Mouse (Mus musculus) adrenal gland, postnatal 36 days (tissue): ENCODE data around the gene Gabbr2. TPM values are rescaled to one million over a fixed set of nuclear protein-coding genes. Genes with fewer than 3 reads are reported as not detected.

Experiments used
- DNase-seq, 2 experiments: peaks; one replicate each; pipeline ENCODE4 v3.0.0; 2021; ENCODE audit warnings: mixed read lengths in 1 of 2
- total RNA-seq, 2 experiments: library from RNA; stranded (reverse); gene quantifications; 2 replicates each; pipeline ENCODE4 v1.2.3; 2021

Gabbr2 gene
- total RNA-seq, 2 experiments from 2014 or later = 0.20 TPM; not detected in 1

GRCm38 (mm10) chr4:46710018-46710417, 281.7 kb downstream of the Gabbr2 start:
- DNase-seq = no peak

DNA sequence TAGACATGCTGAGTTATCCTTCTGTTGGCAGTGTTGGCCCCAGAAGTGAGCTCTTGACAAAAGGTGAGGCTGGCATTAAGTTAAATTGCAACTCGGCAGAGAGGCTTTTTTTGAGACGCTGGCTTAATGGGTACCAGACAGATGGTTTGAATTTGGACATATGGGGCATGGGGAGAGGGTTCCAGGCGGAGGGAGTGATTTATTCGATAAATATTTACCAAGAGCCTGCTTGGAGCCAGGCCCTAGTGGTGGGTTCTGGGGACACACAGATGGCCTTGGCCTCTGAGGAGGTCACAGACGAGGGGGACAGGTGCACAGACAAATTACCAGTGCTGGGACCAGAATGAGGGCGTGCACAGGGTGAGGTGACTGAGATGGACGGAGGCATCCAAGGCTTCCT, 282.2 kb downstream of the Gabbr2 start:
- no peak for DNase-seq

DNA sequence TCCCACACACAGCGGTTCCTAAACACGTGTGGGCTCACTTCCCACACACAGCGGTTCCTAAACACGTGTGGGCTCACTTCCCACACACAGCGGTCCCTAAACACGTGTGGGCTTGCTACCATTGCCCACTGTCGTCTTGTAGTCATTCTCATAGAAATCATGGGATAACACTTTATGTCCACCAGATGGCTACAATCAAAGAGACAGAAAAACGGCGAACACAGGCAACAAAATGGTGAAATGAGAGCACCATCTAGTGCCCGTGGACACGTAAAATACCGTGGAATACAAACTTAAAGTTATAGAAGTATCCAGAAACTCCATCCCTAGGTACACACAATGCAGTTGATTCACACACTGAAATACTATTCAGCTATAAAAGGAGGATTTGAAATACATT, 285.9 kb downstream of the Gabbr2 start:
- DNase-seq = no peak

DNA sequence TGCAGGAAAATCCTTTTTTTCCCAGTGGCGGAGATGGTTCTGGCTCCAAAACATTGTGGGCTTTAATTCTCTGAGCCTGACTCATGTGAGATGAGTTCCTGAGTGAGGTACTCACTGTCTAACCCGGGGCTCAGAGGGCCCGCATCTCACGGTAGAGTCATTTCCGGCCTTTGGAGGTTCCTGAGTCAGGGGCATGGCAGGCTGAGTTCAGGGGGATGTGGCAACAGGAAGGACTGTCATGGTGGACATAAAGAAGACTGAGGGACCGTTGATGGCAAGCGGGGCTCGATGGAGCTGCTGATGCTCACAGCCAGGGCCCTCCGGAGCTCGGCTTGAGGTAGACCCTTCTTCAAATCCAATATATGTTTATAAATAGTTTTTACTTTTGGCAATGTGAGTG, 288.5 kb downstream of the Gabbr2 start:
- no peak for DNase-seq

DNA sequence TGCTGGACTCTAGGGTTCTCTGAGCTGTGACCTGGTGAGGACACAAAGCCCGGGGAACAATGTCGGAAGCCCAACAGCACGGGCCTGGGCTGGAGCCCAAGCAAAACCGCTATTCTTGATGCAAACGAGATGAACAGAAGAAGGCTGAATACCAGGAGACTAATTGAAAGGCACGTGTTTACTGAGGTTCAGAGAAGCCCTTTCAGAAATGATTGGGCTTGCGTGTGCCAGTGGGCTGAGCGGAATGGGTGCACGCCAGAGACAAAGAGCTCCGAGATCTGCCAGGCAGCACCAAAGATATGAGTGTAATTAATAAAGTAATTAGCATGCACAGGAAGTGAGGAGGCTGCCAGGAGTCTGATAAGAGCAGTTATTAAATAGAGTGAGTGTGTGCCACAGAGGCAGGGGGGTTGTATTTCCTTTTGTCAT, 291.4 kb downstream of the Gabbr2 start:
- DNase-seq = no peak

DNA sequence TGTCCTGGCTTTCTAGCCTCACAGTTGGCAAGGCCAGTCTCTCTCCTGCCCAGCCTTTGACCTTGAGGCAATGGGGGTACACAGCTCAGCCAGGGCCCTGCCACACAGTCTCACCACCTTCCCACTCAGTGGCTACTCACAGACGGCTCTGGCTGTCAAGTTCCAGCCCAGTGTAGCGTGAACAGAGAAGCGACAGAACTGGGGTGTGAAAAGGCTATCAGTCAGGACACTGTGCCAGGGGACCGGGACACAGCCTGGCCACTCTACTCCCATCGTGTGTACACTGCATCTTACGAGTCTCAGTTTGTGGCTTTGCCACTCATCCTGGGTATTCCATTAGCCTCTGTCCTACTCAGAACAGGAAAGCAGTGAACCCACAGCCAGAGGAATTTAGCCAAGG, 295.2 kb downstream of the Gabbr2 start:
- no peak for DNase-seq

GRCm38 (mm10) chr4:46690565-46690964, 301.1 kb downstream of the Gabbr2 start:
- DNase-seq = no peak

GRCm38 (mm10) chr4:46690023-46690420, 301.7 kb downstream of the Gabbr2 start:
- DNase-seq = no peak

GRCm38 (mm10) chr4:46689397-46690022, 302.2 kb downstream of the Gabbr2 start:
- peak; percentile 63 to 69 for DNase-seq

GRCm38 (mm10) chr4:46688213-46688832, 303.4 kb downstream of the Gabbr2 start:
- no peak for DNase-seq

- DNase-seq = no peak
Observed at GRCm38 (mm10) chr4:46684160-46684559, 307.5 kb downstream of the Gabbr2 start.

DNA sequence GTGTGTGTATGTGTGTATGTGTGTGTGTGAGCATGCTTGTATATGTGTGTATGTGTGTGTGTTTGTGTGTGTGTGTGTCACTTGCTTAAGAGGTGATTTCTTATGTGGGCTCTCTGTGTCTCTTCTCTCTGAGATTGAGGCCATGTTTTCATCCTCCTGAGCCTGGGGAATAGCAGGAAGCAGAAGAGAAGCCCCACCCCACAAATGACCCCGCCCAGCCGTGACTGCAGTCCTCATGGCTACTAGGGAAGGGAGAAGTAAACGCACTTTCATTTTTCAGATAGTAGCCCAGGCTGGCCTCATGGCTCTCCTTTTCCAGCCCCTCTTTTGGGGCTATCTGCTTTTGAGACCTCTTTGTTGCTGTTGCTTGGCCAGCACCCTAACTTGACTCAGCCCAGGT, 315.0 kb downstream of the Gabbr2 start:
- DNase-seq = no peak

- DNase-seq = no peak
Observed at GRCm38 (mm10) chr4:46675992-46676391, 315.7 kb downstream of the Gabbr2 start.

DNA sequence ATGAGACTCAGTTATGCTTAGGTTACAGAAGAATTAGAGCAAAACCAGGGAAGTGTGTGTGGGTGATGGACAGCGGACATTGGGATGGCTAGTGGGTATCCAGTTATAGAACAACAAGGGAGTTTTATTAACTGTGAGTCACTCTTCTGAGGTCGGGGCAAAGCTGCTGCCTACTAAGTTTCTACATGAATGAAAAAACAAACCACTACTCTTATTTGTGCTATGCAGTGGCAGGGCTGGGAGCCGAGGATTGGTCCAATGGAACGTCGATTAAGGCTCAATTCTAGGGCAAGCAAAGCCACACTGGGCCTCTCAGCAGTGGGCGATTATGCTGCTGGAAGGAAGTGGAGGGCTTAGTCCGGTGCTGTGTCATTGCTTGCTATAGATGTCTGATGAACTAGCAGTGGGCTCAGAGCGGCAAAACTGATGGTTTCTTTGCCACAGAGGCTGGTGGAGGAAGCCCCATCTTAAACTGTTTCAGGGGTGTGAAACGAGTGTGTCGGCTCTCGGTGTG, 316.3 kb downstream of the Gabbr2 start:
- no peak for DNase-seq

- no peak for DNase-seq
Observed at GRCm38 (mm10) chr4:46668620-46669019, 323.1 kb downstream of the Gabbr2 start.

DNA sequence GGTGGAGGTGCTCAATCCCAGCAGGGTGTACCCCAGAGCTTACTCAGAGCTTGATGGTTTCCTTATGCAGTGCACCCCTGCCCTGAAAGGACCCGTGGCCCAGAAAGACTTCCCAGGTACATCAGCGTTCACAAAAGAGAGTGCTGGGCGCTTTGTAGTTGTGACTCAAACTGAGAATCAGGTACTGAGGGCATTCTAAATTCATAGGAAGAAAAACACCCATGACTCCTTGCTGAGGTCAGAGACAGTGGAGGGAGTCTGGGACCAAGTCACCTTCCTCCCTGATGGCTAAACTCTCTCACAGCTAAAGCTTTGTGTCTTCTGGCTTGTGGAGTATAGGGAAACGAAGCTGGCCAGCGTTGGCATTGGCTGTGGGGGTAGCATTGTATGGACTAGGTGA, 325.3 kb downstream of the Gabbr2 start:
- DNase-seq = no peak

DNA sequence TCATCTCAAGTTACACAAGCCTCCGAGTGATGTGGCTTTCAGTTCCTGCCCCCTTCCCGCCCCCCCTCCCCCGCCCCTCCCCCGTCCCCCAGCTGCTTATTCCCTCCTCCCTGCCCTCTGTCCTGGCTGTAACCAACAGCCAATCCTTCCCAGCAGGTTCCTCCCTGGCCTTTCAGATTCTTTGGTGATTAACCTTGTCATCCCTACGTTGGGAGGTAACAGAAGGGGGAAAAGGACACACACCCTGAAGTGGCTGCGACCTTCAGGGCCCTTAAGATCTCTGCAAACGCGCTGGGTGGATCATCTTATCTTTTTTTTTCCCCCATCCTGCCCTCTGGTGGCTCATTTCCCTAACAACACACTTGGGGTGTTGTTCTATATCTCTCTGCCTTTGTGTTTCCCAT, 326.3 kb downstream of the Gabbr2 start:
- no peak for DNase-seq

GRCm38 (mm10) chr4:46664123-46665009, 327.3 kb downstream of the Gabbr2 start:
- DNase-seq = peak; percentile 87 to 89

DNA sequence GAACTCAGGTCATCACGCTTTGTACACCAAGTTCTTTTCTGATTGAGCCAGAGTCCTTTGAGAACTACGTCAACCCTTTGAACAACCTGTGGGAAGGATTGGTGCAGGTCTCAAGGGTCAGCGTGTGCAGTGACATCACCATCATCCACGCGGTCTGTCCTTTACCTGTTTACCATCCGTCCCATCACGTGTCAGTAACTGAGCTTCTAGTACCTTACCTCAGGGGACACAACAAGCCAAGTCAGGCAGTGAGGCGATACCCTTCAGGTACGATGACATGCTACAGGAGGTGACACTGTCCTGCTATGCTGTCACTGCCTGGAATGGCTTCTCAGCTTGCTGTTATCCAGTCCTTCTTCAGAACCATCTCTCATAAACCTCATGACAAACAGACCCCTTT, 330.2 kb downstream of the Gabbr2 start:
- DNase-seq = no peak

DNA sequence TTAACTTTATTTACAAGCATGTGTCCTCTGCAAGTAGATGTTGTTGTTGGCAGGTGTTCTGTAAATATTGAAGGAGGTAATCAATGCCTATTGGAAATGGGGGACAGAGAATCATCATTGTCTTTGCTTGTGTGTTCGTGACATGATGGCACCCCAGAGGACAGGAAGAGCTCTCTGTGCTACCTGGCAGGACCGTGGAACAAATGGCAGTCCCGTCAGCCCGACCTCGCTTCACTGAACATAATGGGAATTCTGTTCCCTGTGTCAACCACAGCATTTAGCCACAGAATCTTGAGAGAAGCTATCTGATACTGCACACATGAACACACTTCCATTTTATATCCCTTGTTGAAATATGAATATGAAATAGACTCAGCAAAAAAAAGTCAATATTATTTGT, 332.7 kb downstream of the Gabbr2 start:
- no peak for DNase-seq

DNA sequence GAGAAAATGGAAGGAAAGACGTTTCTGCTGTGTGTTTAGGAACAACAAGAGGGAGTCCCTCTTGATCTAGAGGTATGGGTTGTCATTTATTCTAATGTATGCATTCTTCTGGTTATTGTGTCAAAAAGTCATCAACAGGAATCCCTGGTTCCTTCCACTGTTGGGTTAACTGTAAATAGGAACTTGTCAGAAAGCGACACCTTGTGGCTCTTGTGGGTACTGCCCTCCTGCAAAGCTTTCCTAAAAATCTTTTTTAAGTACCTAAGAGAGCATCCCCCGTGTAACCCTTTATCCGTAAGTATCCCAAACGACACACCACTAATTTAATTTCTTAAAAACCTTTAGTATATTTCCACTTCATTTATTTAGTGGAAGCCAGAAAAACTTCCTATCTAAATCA, 334.6 kb downstream of the Gabbr2 start:
- peak; percentile 72 to 80 for DNase-seq

GRCm38 (mm10) chr4:46655956-46656355, 335.7 kb downstream of the Gabbr2 start:
- no peak for DNase-seq

- no peak for DNase-seq
Observed at GRCm38 (mm10) chr4:46655298-46655697, 336.4 kb downstream of the Gabbr2 start.
